Comparison of ENCODE assay signal across 19 mouse cellular contexts in genomic region chr3:62449871-62450496, GRCm38 (mm10). TPM values are rescaled to one million over a fixed set of nuclear protein-coding genes. Genes with fewer than 3 reads are reported as not detected.
A peak's percentile ranks its signal among the peaks of the same experiment; 100 is the strongest.
DNase-seq lines count a peak whose midpoint lies in the region; ATAC-seq and TF ChIP-seq lines count a peak whose summit lies in the region.
"Had no signal": no experiment of that assay in that cellular context is flagged by ENCODE, and none has a peak within 500 bp of the region (broad histone marks: within the 10 kb centered on the region; RNA-seq: fewer than 3 reads in every experiment).

No protein-coding gene starts in this region.

- no peaks in the 10 kb centered on the region for H3K27me3 ChIP-seq in heart, adult 2 months (ENCODE audit: control insufficient read depth, insufficient read depth, low read length)
- no peaks in the 10 kb centered on the region for H3K27me3 ChIP-seq in heart, embryonic 12.5 days (replicated peaks)
- no peaks in the 10 kb centered on the region for H3K27me3 ChIP-seq in lung, embryonic 14.5 days (ENCODE audit: insufficient read depth, low read length)
- H3K27me3 ChIP-seq in stomach, postnatal 0 days (ENCODE audit: control insufficient read depth, insufficient read depth, low read length) = no peaks in the 10 kb centered on the region
- H3K27me3 ChIP-seq in forebrain, embryonic 15.5 days = no peaks in the 10 kb centered on the region
- H3K27me3 ChIP-seq: limb, embryonic 13.5 days; midbrain, embryonic 13.5 days; neural tube, embryonic 13.5 days had no signal

- no peak overlapping the region for H3K4me2 ChIP-seq in heart, embryonic 12.5 days
- no peak overlapping the region for H3K4me2 ChIP-seq in lung, embryonic 14.5 days
- no peak overlapping the region for H3K4me2 ChIP-seq in stomach, postnatal 0 days (replicated peaks; ENCODE audit: low read depth)
- no peak overlapping the region for H3K4me2 ChIP-seq in forebrain, embryonic 15.5 days (replicated peaks)
- H3K4me2 ChIP-seq: limb, embryonic 13.5 days; midbrain, embryonic 13.5 days; neural tube, embryonic 13.5 days had no signal

- H3K27ac ChIP-seq in heart, adult 2 months = no peak overlapping the region
- no peak overlapping the region for H3K27ac ChIP-seq in heart, embryonic 12.5 days (ENCODE audit: poor library complexity, severe bottlenecking)
- no peak overlapping the region for H3K27ac ChIP-seq in lung, embryonic 14.5 days (ENCODE audit: low read depth)
- H3K27ac ChIP-seq in stomach, postnatal 0 days (replicated peaks) = no peak overlapping the region
- H3K27ac ChIP-seq in forebrain, embryonic 15.5 days (replicated peaks) = no peak overlapping the region
- H3K27ac ChIP-seq: heart, embryonic 10.5 days; limb, embryonic 13.5 days; midbrain, embryonic 13.5 days; neural tube, embryonic 13.5 days had no signal

- no peaks in the 10 kb centered on the region for H3K79me2 ChIP-seq in heart, adult 2 months (replicated peaks; ENCODE audit: control insufficient read depth, insufficient read depth, low read length)

- H3K4me1 ChIP-seq in heart, adult 2 months (ENCODE audit: control insufficient read depth, insufficient read depth, low read length) = peaks cover 4% of the 10 kb centered on the region
- peaks cover 24% of the 10 kb centered on the region for H3K4me1 ChIP-seq in heart, embryonic 12.5 days (replicated peaks)
- 0 out of 2 replicates have a peak, but pooled peaks cover 4% of the 10 kb centered on the region for H3K4me1 ChIP-seq in lung, embryonic 14.5 days (ENCODE audit: insufficient read depth)
- no peaks in the 10 kb centered on the region for H3K4me1 ChIP-seq in stomach, postnatal 0 days (replicated peaks; ENCODE audit: control insufficient read depth, insufficient read depth)
- peaks cover 14% of the 10 kb centered on the region; the same call in 1 of the 2 replicates for H3K4me1 ChIP-seq in forebrain, embryonic 15.5 days

- H3K4me3 ChIP-seq in heart, adult 2 months = no peak overlapping the region
- H3K4me3 ChIP-seq in heart, embryonic 12.5 days = no peak overlapping the region
- no peak overlapping the region for H3K4me3 ChIP-seq in lung, embryonic 14.5 days (ENCODE audit: low read depth, low read length)
- H3K4me3 ChIP-seq in stomach, postnatal 0 days (ENCODE audit: low read depth, low read length) = no peak overlapping the region
- H3K4me3 ChIP-seq in forebrain, embryonic 15.5 days = no peak overlapping the region
- H3K4me3 ChIP-seq: heart, embryonic 10.5 days; limb, embryonic 13.5 days; midbrain, embryonic 13.5 days; neural tube, embryonic 13.5 days had no signal

- H3K9me3 ChIP-seq in heart, embryonic 12.5 days (replicated peaks) = no peaks in the 10 kb centered on the region
- H3K9me3 ChIP-seq in lung, embryonic 14.5 days (ENCODE audit: low read depth, low read length) = no peaks in the 10 kb centered on the region
- H3K9me3 ChIP-seq in stomach, postnatal 0 days (ENCODE audit: control insufficient read depth, low read length) = no peaks in the 10 kb centered on the region
- H3K9me3 ChIP-seq in forebrain, embryonic 15.5 days = no peaks in the 10 kb centered on the region
- H3K9me3 ChIP-seq: heart, embryonic 10.5 days; limb, embryonic 13.5 days; midbrain, embryonic 13.5 days; neural tube, embryonic 13.5 days had no signal

- peak; percentile 43 for TF ChIP-seq CTCF in heart, adult 2 months (IDR thresholded peaks at IDR 0.05)
- peak; percentile 16; the same call in 1 of the 2 replicates for TF ChIP-seq CTCF in lung, embryonic 14.5 days (IDR thresholded peaks at IDR 0.05; ENCODE audit: low read depth)
- TF ChIP-seq CTCF in stomach, postnatal 0 days (IDR thresholded peaks at IDR 0.05; ENCODE audit: low read depth) = peak; percentile 44

- H3K36me3 ChIP-seq in heart, adult 2 months (ENCODE audit: control insufficient read depth, insufficient read depth, low read length) = no peaks in the 10 kb centered on the region; the same call in 1 of the 2 replicates
- H3K36me3 ChIP-seq in heart, embryonic 12.5 days = 0 out of 2 replicates have a peak, but pooled peaks cover 2% of the 10 kb centered on the region
- H3K36me3 ChIP-seq in lung, embryonic 14.5 days (ENCODE audit: insufficient read depth) = peaks cover 15% of the 10 kb centered on the region
- no peaks in the 10 kb centered on the region for H3K36me3 ChIP-seq in stomach, postnatal 0 days (ENCODE audit: control insufficient read depth, insufficient read depth, low read length)
- H3K36me3 ChIP-seq in forebrain, embryonic 15.5 days = no peaks in the 10 kb centered on the region; the same call in 1 of the 2 replicates
- H3K36me3 ChIP-seq: heart, embryonic 10.5 days; midbrain, embryonic 13.5 days had no signal

- no peak for TF ChIP-seq POLR2A in heart, adult 2 months (IDR thresholded peaks at IDR 0.05; ENCODE audit: insufficient read depth, low read depth, low read length)

- no peak for ATAC-seq in heart, embryonic 12.5 days (ENCODE audit: insufficient number of reproducible peaks, low FRiP score)
- ATAC-seq in lung, embryonic 14.5 days (ENCODE audit: insufficient read depth) = no peak
- ATAC-seq in stomach, postnatal 0 days (ENCODE audit: low FRiP score, low TSS enrichment) = no peak
- ATAC-seq in forebrain, embryonic 15.5 days (replicated peaks) = no peak
- ATAC-seq: midbrain, embryonic 13.5 days had no signal

- H3K9ac ChIP-seq in heart, adult 2 months (ENCODE audit: low read depth, low read length) = no peak overlapping the region
- no peak overlapping the region for H3K9ac ChIP-seq in heart, embryonic 12.5 days
- no peak overlapping the region for H3K9ac ChIP-seq in lung, embryonic 14.5 days
- H3K9ac ChIP-seq in stomach, postnatal 0 days (ENCODE audit: low read length) = no peak overlapping the region
- no peak overlapping the region for H3K9ac ChIP-seq in forebrain, embryonic 15.5 days (replicated peaks)
- H3K9ac ChIP-seq: limb, embryonic 13.5 days; midbrain, embryonic 13.5 days; neural tube, embryonic 13.5 days had no signal

- DNase-seq in heart, adult 2 months = no peak
- peak; percentile 27 for DNase-seq in lung, embryonic 14.5 days
- DNase-seq in lung, postnatal 14 days = no peak
- peak; percentile 19 for DNase-seq in ES-CJ7 (ENCODE audit: low read depth, low spot score)
- DNase-seq in stomach, postnatal 0 days (ENCODE audit: low spot score) = no peak
- DNase-seq: B cell, adult 2 months; cerebellum, adult 8-10 months; gastrocnemius, postnatal 25 days; heart, postnatal 10 days; kidney, adult 8-10 months; kidney, postnatal 36 days; right cerebral cortex, adult 18-20 months; thymus, postnatal 36 days had no signal

- 92% methylated on average over 4 of the region's 4 CpGs for WGBS in heart, adult 2 months
- WGBS in heart, embryonic 12.5 days = 82% methylated on average over 4 of the region's 4 CpGs
- WGBS in lung, embryonic 14.5 days = 92% methylated on average over 4 of the region's 4 CpGs
- 91% methylated on average over 4 of the region's 4 CpGs for WGBS in stomach, postnatal 0 days
- WGBS in forebrain, embryonic 15.5 days = 95% methylated on average over 4 of the region's 4 CpGs

- no peak for TF ChIP-seq EP300 in heart, adult 2 months (IDR thresholded peaks at IDR 0.05; ENCODE audit: insufficient read depth, low read depth, low read length)
- no peak for TF ChIP-seq EP300 in stomach, postnatal 0 days (optimal IDR thresholded peaks at IDR 0.05)

- intact Hi-C loops in heart, adult 2 months (cut with DNase I) = loop anchor here (5.0 kb wide), 1 partner anchor 108 kb away; no protein-coding TSS in a partner anchor

RNA-seq across cellular contexts. Expression of gene Dhx36, which starts 56.8 kb away (rescaled TPM):
- total RNA-seq in heart, adult 2 months (2021) = 10 to 100 TPM; 15.3 to 17.0 TPM
- 5.0 and 10.7 TPM in 2 replicates for polyA plus RNA-seq in heart, adult 2 months (2012; rRNA removed)
- polyA plus RNA-seq in heart, embryonic 12.5 days (2016; fragmentation: Nextera tagmentation; extraction: Ambion mirVana) = 25.6 and 27.0 TPM in 2 replicates
- 38.6 and 39.8 TPM in 2 replicates for polyA plus RNA-seq in lung, embryonic 14.5 days (2014; fragmentation: Nextera tagmentation; extraction: Ambion mirVana)
- polyA plus RNA-seq in stomach, postnatal 0 days (2015; fragmentation: Nextera tagmentation; extraction: Ambion mirVana) = 9.6 and 10.1 TPM in 2 replicates
- 44.8 and 48.1 TPM in 2 replicates for polyA plus RNA-seq in forebrain, embryonic 15.5 days (2015; fragmentation: Nextera tagmentation; extraction: Ambion mirVana)

Comparison
In these comparisons a context has a peak if more than half of its experiments do, and no peak if none do; other contexts are left out.
1. DNase-seq: peak in lung, embryonic 14.5 days (single experiment) and ES-CJ7 (single experiment); none in heart, adult 2 months (0 of 2), lung, postnatal 14 days (single experiment) and stomach, postnatal 0 days (single experiment).
2. Peak in every context shown above with its lines, with median percentiles within 50 percentile points of each other: CTCF ChIP-seq.